Mouse (Mus musculus): ENCODE data around the gene Snx5. TPM values are rescaled to one million over a fixed set of nuclear protein-coding genes. Genes with fewer than 3 reads are reported as not detected.
A peak's percentile ranks its signal among the peaks of the same experiment; 100 is the strongest.

Gene Snx5
- polyA plus RNA-seq, 1 experiment from 2014 or later, result 61.7 TPM

DNA sequence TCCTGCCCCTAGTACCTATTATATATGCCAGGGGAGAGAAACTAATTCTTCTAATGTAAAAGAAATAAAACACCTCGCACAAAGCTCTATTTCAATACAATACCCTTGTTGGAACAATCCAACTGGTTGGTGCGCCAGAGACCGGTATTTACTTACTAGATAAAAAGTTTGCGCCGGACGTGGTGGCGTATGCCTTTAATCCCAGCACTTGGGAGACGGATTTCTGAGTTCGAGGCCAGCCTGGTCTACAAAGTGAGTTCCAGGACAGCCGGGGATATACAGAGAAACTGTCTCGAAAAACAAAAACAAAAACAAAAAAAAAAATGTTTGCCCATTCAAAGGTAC lies 1.4 kb downstream of the Snx5 start:
- H3K36me3 ChIP-seq (ENCODE audit: control insufficient read depth, insufficient read depth, low read length), result no peaks in the 10 kb centered on the region
- DNase-seq (ENCODE audit: low spot score) (no peak), ATAC-seq (no peak)
- no peak overlapping the region for H3K27ac ChIP-seq (ENCODE audit: low read depth, low read length)
- 0% methylated on average over 11 of the region's 11 CpGs for WGBS
- peak overlapping the region; percentile 77 for H3K4me2 ChIP-seq (ENCODE audit: low read length)
- peak overlapping the region; percentile 96 for H3K9ac ChIP-seq (ENCODE audit: low read length)
- no peaks in the 10 kb centered on the region for H3K27me3 ChIP-seq (replicated peaks; ENCODE audit: control insufficient read depth, insufficient read depth, low read length)
- H3K9me3 ChIP-seq (replicated peaks; ENCODE audit: control insufficient read depth, low read length), result no peaks in the 10 kb centered on the region
- H3K4me3 ChIP-seq (ENCODE audit: low read depth, low read length), result peak overlapping the region; percentile 90
- peaks cover 22% of the 10 kb centered on the region for H3K4me1 ChIP-seq (ENCODE audit: control insufficient read depth, insufficient read depth, low read length)

DNA sequence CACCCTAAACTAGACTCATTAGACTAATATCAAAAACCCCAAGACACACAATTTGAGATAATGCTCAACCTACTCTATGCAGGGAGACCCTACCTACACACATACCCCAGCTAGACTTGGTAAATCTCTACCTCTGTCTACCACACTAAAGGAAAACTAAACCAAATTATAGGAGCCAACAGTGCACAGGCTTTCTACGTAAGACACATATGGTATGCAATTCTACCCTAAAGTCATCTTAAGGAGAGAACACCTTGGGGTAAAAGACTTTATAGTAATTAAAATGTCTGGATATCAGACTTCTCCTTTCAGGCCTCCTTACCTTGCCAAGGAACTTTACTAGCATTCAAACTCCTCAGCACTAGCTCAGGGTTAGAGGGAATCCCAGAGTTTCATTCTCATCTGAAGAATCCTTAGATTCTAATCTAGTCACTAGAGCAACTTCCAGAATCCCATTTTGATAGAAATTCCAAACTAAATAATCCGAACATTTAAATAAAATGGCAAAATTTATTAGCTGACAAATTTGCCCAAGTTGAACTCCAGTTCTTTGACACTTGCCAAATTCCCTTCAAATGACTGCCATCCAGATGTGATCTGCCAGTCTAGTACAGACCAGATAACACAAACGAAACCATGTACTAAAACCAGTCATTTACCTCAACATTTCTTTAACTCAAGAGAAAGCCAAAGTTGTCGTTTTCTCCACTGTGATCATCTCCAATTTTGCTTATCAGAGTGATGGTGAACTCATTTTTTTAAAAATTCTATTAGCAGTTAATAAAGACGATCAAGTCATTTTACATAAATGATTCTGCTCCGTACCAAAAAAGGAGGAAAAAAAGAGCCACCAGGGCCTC lies 2.0 kb downstream of the Snx5 start:
- Histone ChIP-seq H3K9ac (ENCODE audit: low read length) (peak overlapping the region; percentile 96), H3K9me3 (replicated peaks; ENCODE audit: control insufficient read depth, low read length) (no peaks in the 10 kb centered on the region), H3K36me3 (ENCODE audit: control insufficient read depth, insufficient read depth, low read length) (no peaks in the 10 kb centered on the region), H3K27me3 (replicated peaks; ENCODE audit: control insufficient read depth, insufficient read depth, low read length) (no peaks in the 10 kb centered on the region), H3K4me2 (ENCODE audit: low read length) (peak overlapping the region; percentile 77), H3K4me1 (ENCODE audit: control insufficient read depth, insufficient read depth, low read length) (peaks cover 22% of the 10 kb centered on the region), H3K27ac (ENCODE audit: low read depth, low read length) (no peak overlapping the region), H3K4me3 (ENCODE audit: low read depth, low read length) (peak overlapping the region; percentile 90)
- DNase-seq (ENCODE audit: low spot score) (no peak), ATAC-seq (no peak)
- WGBS, result 6% methylated on average over 6 of the region's 6 CpGs

DNA sequence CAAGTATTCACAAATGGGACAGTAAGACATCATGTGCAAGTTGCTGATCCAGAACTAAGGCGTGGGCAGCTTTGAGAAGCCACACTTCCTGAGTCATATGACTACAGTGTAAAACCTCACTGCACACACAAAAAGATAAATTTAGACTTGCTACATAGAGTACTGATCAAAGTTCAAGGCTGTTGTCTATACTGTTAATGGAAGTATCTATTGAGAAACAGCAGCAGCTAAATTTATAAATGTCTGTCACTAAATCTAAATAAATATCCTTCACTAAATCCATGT lies 3.0 kb downstream of the Snx5 start:
- ATAC-seq, result no peak
- no peak overlapping the region for H3K4me3 ChIP-seq (ENCODE audit: low read depth, low read length)

DNA sequence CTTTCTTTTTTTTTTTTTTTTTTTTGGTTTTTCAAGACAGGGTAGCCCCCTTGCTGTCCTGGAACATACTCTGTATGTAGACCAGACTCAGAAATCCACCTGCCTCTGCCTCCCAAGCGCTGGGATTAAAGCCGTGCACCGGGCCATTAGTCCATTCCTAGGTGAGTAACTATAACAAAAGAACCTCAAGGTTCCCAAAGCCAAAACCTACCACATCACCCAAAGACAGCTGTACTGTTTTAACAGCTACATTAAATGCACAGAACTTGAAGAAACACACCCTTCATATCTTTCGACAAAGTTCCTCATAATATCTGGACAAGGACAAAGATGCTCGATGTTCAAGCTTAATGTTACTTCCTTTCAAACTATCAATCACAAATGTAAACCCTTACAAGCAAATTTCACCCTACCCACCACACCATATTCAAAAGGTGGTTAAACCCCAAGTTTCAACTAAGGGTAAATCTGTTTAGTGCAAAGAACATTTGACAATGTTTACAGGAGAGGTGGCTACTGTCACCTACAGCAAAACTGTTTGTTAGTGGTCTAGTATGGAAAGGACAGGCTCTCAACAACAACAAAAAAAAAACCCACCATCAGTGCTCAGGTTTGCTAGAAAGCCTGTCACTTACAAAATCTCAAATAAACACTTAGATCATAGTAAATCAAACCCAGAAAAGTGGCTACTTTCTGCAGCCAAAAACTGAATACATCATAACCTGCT lies 3.5 kb downstream of the Snx5 start:
- Histone ChIP-seq H3K4me3 (ENCODE audit: low read depth, low read length) (no peak overlapping the region), H3K4me1 (ENCODE audit: control insufficient read depth, insufficient read depth, low read length) (peaks cover 22% of the 10 kb centered on the region), H3K9me3 (replicated peaks; ENCODE audit: control insufficient read depth, low read length) (no peaks in the 10 kb centered on the region), H3K4me2 (ENCODE audit: low read length) (no peak overlapping the region), H3K36me3 (ENCODE audit: control insufficient read depth, insufficient read depth, low read length) (no peaks in the 10 kb centered on the region), H3K27me3 (replicated peaks; ENCODE audit: control insufficient read depth, insufficient read depth, low read length) (no peaks in the 10 kb centered on the region), H3K27ac (ENCODE audit: low read depth, low read length) (no peak overlapping the region), H3K9ac (ENCODE audit: low read length) (no peak overlapping the region)
- 50% methylated on average over 5 of the region's 5 CpGs for WGBS
- no peak for ATAC-seq
- DNase-seq (ENCODE audit: low spot score), result no peak

More for the DNA sequence above, 3.0 kb downstream of the Snx5 start:
- Histone ChIP-seq H3K36me3 (ENCODE audit: control insufficient read depth, insufficient read depth, low read length) (no peaks in the 10 kb centered on the region), H3K27ac (ENCODE audit: low read depth, low read length) (no peak overlapping the region), H3K9ac (ENCODE audit: low read length) (no peak overlapping the region), H3K4me2 (ENCODE audit: low read length) (0 out of 2 replicates have a peak overlapping the region, but pooled peaks have one; percentile 77), H3K27me3 (replicated peaks; ENCODE audit: control insufficient read depth, insufficient read depth, low read length) (no peaks in the 10 kb centered on the region), H3K9me3 (replicated peaks; ENCODE audit: control insufficient read depth, low read length) (no peaks in the 10 kb centered on the region), H3K4me1 (ENCODE audit: control insufficient read depth, insufficient read depth, low read length) (peaks cover 22% of the 10 kb centered on the region)
- DNase-seq (ENCODE audit: low spot score), result no peak
- 48% methylated on average over 1 of the region's 1 CpGs for WGBS

DNA sequence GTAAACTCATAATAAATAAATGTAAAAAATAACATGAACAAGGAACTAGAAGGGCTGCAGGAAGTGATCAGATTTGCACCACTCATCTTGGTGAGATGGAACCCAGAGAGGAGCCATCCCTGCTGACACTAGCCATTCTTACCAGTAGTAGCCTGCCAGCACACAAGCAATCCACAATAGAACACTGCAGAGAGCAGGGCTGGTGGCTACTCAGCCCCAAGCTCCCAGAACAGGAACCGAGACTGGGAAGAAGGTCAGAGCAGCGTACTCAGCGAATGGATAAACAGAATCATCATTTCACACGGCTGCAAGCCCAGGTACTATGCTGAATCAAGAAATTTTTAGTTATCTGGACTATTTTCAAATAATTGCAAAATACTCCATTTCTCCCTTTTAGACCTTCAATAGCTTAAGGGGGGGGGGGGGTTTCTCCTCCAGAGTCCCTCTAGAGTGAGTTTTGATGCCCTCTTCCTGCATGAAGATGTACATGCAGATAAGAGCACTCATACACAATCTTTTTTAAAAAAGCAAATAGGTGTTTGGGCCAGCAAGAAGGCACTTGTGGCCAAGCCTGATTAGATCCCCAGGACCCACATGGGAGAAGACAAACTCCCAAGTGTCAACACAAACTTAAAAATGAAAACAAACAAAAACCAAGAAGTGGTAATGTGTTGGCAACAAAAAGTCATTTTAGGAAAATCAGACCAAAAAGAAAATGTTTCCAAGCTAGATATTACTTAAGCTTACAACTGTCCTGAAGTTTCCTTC lies 4.6 kb downstream of the Snx5 start:
- H3K4me3 ChIP-seq (ENCODE audit: low read depth, low read length), result no peak overlapping the region
- H3K27ac ChIP-seq (ENCODE audit: low read depth, low read length), result no peak overlapping the region
- ATAC-seq, result no peak
- no peaks in the 10 kb centered on the region for H3K36me3 ChIP-seq (ENCODE audit: control insufficient read depth, insufficient read depth, low read length)
- no peaks in the 10 kb centered on the region for H3K9me3 ChIP-seq (replicated peaks; ENCODE audit: control insufficient read depth, low read length)
- no peak overlapping the region for H3K4me2 ChIP-seq (ENCODE audit: low read length)
- no peaks in the 10 kb centered on the region for H3K27me3 ChIP-seq (replicated peaks; ENCODE audit: control insufficient read depth, insufficient read depth, low read length)
- DNase-seq (ENCODE audit: low spot score), result no peak
- H3K9ac ChIP-seq (ENCODE audit: low read length), result no peak overlapping the region
- WGBS, result 57% methylated on average over 4 of the region's 4 CpGs
- H3K4me1 ChIP-seq (ENCODE audit: control insufficient read depth, insufficient read depth, low read length), result peaks cover 22% of the 10 kb centered on the region

DNA sequence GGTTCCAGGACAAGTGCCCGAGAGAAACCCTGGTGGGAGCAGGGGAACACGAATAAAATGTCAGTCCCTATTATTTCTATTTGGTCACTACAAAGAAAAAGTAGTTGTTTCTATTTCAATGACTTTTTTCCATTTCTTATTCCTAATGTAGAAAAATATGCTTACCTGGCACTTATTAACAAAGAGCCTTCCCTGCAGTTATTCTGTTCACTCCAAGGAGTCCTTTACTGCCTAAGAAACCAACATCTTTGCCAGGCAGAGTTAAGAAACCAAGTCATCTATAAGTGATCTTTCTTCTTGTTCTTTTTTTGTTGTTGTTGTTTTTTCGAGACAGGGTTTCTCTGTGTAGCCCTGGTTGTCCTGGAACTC lies 5.6 kb downstream of the Snx5 start:
- ATAC-seq (no peak), DNase-seq (ENCODE audit: low spot score) (no peak)
- H3K4me3 ChIP-seq (ENCODE audit: low read depth, low read length), result no peak overlapping the region
- peaks cover 22% of the 10 kb centered on the region for H3K4me1 ChIP-seq (ENCODE audit: control insufficient read depth, insufficient read depth, low read length)
- no peaks in the 10 kb centered on the region for H3K27me3 ChIP-seq (replicated peaks; ENCODE audit: control insufficient read depth, insufficient read depth, low read length)
- 73% methylated on average over 3 of the region's 3 CpGs for WGBS
- no peak overlapping the region for H3K27ac ChIP-seq (ENCODE audit: low read depth, low read length)
- H3K9ac ChIP-seq (ENCODE audit: low read length), result no peak overlapping the region
- H3K4me2 ChIP-seq (ENCODE audit: low read length), result no peak overlapping the region
- peaks cover 6% of the 10 kb centered on the region for H3K36me3 ChIP-seq (ENCODE audit: control insufficient read depth, insufficient read depth, low read length)
- H3K9me3 ChIP-seq (replicated peaks; ENCODE audit: control insufficient read depth, low read length), result no peaks in the 10 kb centered on the region

DNA sequence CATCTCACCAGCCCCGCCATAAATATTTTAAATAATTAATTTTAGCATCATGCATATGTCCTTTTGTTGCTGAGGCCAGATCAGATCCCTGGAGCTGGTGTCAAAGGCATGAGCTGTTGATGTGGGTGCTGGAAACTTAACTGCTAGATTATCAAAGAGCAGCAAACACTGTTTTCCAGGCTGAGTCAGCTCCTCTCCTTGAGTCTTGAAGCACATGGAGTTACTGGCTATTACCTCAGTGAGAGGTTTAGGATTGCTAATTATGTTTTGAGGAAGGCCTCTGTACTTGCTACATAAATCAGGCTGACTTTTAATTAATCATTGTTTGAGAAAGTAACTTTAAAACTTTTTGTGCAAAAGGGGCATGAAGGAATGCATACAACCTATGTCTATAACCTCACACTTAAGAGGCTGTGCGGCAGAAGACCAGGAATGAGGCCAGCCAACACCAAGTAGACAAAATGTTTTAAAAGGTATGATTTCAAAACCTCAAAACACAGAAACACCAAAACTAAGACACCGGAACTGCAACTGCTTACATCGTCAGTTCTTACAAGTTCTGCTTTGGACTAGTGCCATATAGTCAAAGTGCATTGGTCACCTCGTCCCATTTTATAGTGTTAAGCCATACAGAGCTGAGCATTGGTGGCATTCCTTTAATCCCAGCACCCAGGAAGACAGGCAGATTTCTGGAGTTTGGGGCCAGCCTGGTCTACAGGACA lies 6.1 kb downstream of the Snx5 start:
- Histone ChIP-seq H3K4me1 (ENCODE audit: control insufficient read depth, insufficient read depth, low read length) (peaks cover 22% of the 10 kb centered on the region), H3K4me2 (ENCODE audit: low read length) (no peak overlapping the region), H3K9ac (ENCODE audit: low read length) (no peak overlapping the region), H3K27ac (ENCODE audit: low read depth, low read length) (no peak overlapping the region), H3K27me3 (replicated peaks; ENCODE audit: control insufficient read depth, insufficient read depth, low read length) (no peaks in the 10 kb centered on the region), H3K36me3 (ENCODE audit: control insufficient read depth, insufficient read depth, low read length) (peaks cover 8% of the 10 kb centered on the region), H3K4me3 (ENCODE audit: low read depth, low read length) (no peak overlapping the region), H3K9me3 (replicated peaks; ENCODE audit: control insufficient read depth, low read length) (no peaks in the 10 kb centered on the region)
- DNase-seq (ENCODE audit: low spot score) (no peak), ATAC-seq (no peak)
- 73% methylated on average over 5 of the region's 5 CpGs for WGBS

DNA sequence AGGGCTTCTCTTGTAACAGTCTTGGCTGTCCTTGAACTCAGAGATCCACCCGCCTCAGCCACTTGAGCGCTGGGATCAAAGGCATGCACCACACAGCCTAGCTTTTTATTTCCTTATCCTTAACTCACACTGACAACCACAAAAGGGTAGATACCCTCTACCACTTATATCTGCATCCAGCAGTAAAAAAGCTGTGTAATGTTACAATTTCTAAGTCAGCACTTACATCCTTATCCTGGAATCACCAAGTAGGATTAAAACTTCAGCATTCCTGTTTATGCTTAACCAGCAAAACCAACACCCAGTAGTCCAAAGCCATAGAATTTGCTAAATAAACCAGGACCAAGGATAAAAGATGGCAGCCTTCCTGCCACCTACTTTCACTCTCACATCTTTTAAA lies 7.9 kb downstream of the Snx5 start:
- WGBS, result 91% methylated on average over 2 of the region's 2 CpGs
- no peak overlapping the region for H3K27ac ChIP-seq (ENCODE audit: low read depth, low read length)
- ATAC-seq, result no peak

More for the DNA sequence above, 7.9 kb downstream of the Snx5 start:
- no peak for DNase-seq (ENCODE audit: low spot score)
- Histone ChIP-seq H3K9ac (ENCODE audit: low read length) (no peak overlapping the region), H3K27me3 (replicated peaks; ENCODE audit: control insufficient read depth, insufficient read depth, low read length) (no peaks in the 10 kb centered on the region), H3K9me3 (replicated peaks; ENCODE audit: control insufficient read depth, low read length) (no peaks in the 10 kb centered on the region), H3K36me3 (ENCODE audit: control insufficient read depth, insufficient read depth, low read length) (peaks cover 25% of the 10 kb centered on the region), H3K4me2 (ENCODE audit: low read length) (no peak overlapping the region), H3K4me3 (ENCODE audit: low read depth, low read length) (no peak overlapping the region), H3K4me1 (ENCODE audit: control insufficient read depth, insufficient read depth, low read length) (peaks cover 7% of the 10 kb centered on the region; the same call in 1 of the 2 replicates)

All from forebrain, embryonic 14.5 days (tissue).